Mouse (Mus musculus) cerebellum, adult (tissue): ENCODE data around the gene Unc5a.

Experiments
- ATAC-seq: cut with Nextera tagmentation; 2 replicates; pipeline ENCODE4 v1.9.2; 2017; ENCODE audit warnings: mild to moderate bottlenecking, moderate library complexity, mixed read lengths; ENCODE audit not compliant: insufficient number of reproducible peaks, low FRiP score, low TSS enrichment

Unc5a gene

GRCm38 (mm10) chr13:54948531-54949493 lies at the start of gene Unc5a:
Gene Unc5a (plus strand): TSS chr13:54949411.
- ATAC-seq = peak; percentile 56; the same call in 1 of the 2 replicates

- ATAC-seq = no peak
Observed at GRCm38 (mm10) chr13:54912053-54912452, 37.2 kb upstream of the Unc5a start.

- no peak for ATAC-seq
Observed at GRCm38 (mm10) chr13:54912894-54913621, 36.2 kb upstream of the Unc5a start.

- no peak for ATAC-seq
Observed at GRCm38 (mm10) chr13:54916644-54917043, 32.6 kb upstream of the Unc5a start.

DNA sequence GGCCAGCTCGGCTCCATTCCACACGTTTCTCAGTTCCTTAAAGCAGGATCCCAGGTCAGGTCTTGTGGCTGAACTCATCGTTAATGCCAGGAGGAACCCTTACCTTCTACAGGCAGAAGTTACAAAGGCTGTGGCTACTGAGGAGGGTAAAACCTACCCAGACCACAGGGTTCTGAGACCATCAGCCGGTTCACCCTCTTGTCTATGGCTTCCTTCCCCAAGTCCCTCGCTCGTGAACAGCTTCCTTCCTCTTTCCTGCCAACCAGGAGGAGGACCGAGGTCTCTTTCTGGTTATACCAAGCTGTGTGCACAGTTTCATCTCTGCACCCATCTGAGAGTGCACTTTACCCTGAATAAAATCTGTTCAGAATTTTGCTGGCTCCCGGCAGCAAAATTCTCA lies 30.3 kb upstream of the Unc5a start:
- ATAC-seq = no peak

DNA sequence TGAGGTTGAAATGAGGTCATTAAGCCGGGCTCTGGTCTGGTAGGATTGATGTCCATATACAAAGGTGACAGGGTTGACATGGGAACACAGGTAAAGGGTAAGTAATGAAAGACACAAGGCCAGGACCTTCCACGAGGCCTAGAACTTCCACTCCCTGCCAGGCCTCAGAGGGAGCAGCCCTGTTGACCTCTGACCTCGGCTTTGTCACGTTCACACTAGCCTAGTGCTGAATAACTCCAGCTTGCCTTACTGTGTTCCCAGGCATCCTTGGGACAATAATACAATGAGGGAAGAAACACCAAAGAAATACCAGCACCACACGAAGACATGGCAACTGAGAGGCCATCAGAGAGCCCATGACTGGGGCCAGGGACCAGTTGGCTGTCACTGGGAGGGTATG lies 29.5 kb upstream of the Unc5a start:
- ATAC-seq = no peak

DNA sequence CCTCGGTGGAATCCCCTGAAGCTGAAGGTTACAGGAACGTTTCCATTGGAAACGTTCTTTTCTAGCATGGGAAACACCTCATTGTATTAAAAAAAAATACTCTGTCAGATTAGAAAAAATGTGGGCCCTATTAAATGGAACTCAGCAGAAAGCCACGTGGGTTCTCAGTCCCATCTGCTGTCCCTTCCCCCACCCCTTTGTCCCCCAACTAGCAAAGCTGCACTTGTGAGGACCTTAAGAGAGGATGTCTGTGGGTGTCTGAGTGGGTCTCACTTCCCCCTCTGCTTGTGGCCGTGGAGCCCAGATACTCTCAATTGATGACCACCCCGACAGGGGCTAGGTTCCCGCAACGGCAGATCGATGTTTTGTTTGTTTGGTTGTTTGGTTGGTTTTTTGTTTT lies 27.5 kb upstream of the Unc5a start:
- no peak for ATAC-seq

DNA sequence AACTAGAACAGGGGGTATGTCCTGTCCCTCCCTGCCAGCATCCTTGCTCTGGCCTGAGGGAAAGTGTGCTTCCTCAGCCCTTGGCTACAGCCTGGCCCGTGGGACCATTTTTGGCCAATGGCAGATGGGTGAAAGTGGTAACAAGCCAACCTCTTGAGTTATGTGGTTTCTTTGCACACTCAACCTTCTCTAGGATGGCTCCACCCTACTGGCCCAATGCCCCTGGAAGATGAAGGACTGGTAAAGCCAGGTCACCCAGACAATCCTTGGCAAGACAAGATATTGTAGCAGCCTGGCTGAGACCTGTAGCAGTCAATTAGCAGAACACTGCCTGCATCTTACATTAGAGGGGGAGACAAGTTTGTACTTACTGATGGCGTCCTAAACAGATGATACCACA lies 25.5 kb upstream of the Unc5a start:
- no peak for ATAC-seq

- no peak for ATAC-seq
Observed at GRCm38 (mm10) chr13:54925466-54925865, 23.7 kb upstream of the Unc5a start.

- peak; percentile 75 for ATAC-seq
Observed at GRCm38 (mm10) chr13:54926654-54927053, 22.6 kb upstream of the Unc5a start.

DNA sequence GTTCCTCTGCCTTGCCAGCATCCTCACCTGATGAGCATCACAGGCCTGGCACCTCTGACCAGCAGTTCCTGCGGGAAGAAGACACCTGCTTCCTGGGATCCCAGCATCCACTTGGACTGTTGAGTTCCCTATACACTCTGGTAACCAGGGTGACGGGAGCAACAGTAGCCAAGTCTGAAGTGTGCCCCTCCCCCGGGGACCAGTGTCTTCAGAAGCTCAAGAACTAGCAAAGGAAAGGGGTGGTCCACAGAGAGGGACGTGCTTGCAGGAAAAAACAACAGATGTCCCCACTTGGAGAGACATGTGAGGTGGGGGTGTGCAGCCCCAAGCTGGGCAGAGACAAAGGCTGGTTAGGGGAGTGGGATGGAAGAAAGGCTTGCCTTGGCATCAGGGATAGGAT lies 19.1 kb upstream of the Unc5a start:
- ATAC-seq = no peak

DNA sequence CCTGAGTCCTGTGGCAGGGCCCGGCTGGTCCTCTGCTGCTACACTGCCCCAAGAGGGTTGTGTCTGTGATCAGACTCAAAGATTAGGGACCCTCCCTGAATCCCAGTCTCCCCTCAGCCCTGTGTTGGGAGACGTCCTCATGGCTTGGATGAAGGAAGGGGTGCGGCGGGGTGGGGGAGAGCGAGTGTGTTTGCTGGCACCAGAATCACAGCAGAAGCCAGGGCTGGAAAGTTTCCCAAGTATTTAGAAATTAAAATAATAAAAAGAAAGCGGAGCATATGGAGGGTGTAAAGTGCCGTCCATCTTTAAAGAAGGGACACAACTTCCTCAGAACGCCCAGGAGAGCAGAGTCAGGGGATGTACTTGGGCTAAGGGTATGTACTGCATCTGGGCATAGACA lies 14.3 kb upstream of the Unc5a start:
- ATAC-seq = no peak

GRCm38 (mm10) chr13:54936173-54936572 lies 13.0 kb upstream of the Unc5a start:
- 0 out of 2 replicates have a peak, but pooled peaks have one; percentile 16 for ATAC-seq

DNA sequence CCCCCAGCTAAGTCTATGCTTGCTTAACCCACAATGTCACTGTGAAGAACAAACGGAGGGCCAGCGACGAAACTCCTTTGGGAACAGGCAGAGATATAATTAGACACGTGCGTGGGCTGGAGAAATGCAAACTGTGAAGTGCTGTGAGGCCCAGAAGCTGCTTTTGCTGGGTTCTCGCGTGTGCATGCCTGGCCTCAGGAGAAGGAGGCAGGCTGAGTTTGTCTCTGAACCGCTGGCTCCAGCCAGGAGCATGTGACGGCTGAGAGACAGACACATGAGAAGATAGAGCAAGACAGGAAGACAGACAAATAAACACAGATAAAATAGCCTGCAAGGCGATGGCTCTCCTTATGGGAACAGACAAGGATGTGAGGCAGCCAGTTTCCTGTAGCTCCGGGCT lies 11.3 kb upstream of the Unc5a start:
- ATAC-seq = no peak

GRCm38 (mm10) chr13:54938493-54938892 lies 10.7 kb upstream of the Unc5a start:
- no peak; the same call in 1 of the 2 replicates for ATAC-seq

GRCm38 (mm10) chr13:54944411-54945157 lies 4.6 kb upstream of the Unc5a start:
- no peak for ATAC-seq

GRCm38 (mm10) chr13:54945332-54945731 lies 3.9 kb upstream of the Unc5a start:
- no peak for ATAC-seq

- no peak for ATAC-seq
Observed at GRCm38 (mm10) chr13:54946406-54946805, 2.8 kb upstream of the Unc5a start.

GRCm38 (mm10) chr13:54949592-54949991 lies 381 bp downstream of the Unc5a start:
- peak; percentile 36; the same call in 1 of the 2 replicates for ATAC-seq

- no peak for ATAC-seq
Observed at GRCm38 (mm10) chr13:54950131-54950530, 920 bp downstream of the Unc5a start.

GRCm38 (mm10) chr13:54951166-54951565 lies 2.0 kb downstream of the Unc5a start:
- ATAC-seq = no peak
